Mouse (Mus musculus) myocyte (in vitro differentiated cells): ENCODE data around the gene Dlgap1. TPM values are rescaled to one million over a fixed set of nuclear protein-coding genes. Genes with fewer than 3 reads are reported as not detected.

Experiments used
- H3K27me3 ChIP-seq: one replicate; pipeline ENCODE4 v1.6.1; 2011; ENCODE audit not compliant: control insufficient read depth, insufficient read depth, insufficient read length
- H3K36me3 ChIP-seq: one replicate; pipeline ENCODE4 v1.6.1; 2011; ENCODE audit not compliant: control insufficient read depth, insufficient read depth
- H3K4me2 ChIP-seq: one replicate; pipeline ENCODE4 v1.6.1; 2011; ENCODE audit warnings: low read depth, control low read depth
- H3K4me3 ChIP-seq: one replicate; pipeline ENCODE4 v1.5.1; 2011; ENCODE audit warnings: mild to moderate bottlenecking, control low read depth, moderate library complexity
- H3K79me2 ChIP-seq: one replicate; pipeline ENCODE4 v1.6.1; 2011; ENCODE audit not compliant: control insufficient read depth, insufficient read depth
- H3ac ChIP-seq: one replicate; pipeline ENCODE4 v1.6.1; 2011; ENCODE audit not compliant: control insufficient read depth, insufficient read length
- CEBPB ChIP-seq: IDR thresholded peaks from 2 replicates; pipeline ENCODE4 v1.6.1; 2011; ENCODE audit warnings: mild to moderate bottlenecking, moderate library complexity; ENCODE audit not compliant: poor library complexity, insufficient read depth, severe bottlenecking
- E2F4 ChIP-seq: IDR thresholded peaks from one replicate; pipeline ENCODE4 v1.6.1; 2011; ENCODE audit warnings: mild to moderate bottlenecking, control low read depth, moderate library complexity; ENCODE audit not compliant: insufficient read depth
- MAX ChIP-seq: IDR thresholded peaks from one replicate; pipeline ENCODE4 v1.6.1; 2011; ENCODE audit warnings: low read depth, mild to moderate bottlenecking, control low read depth
- MYOD1 ChIP-seq, 3 experiments: IDR thresholded peaks; one replicate each; pipeline ENCODE4 v1.6.1; 2011; ENCODE audit warnings: control low read depth in 2 of 3, low read depth in 2 of 3, mild to moderate bottlenecking in 2 of 3, moderate library complexity in 1 of 3; ENCODE audit not compliant: insufficient read length in 2 of 3, control insufficient read depth in 1 of 3
- MYOG ChIP-seq, 3 experiments: IDR thresholded peaks; one replicate each; pipeline ENCODE4 v1.6.1; 2011; ENCODE audit warnings: control low read depth in 2 of 3, low read depth in 2 of 3, mild to moderate bottlenecking in 2 of 3; ENCODE audit not compliant: insufficient read length in 2 of 3, control insufficient read depth in 1 of 3, insufficient read depth in 1 of 3
- POLR2A ChIP-seq: IDR thresholded peaks from one replicate; pipeline ENCODE4 v1.6.1; 2011; ENCODE audit warnings: low read depth, mild to moderate bottlenecking, control low read depth, moderate library complexity; ENCODE audit not compliant: insufficient read length
- POLR2AphosphoS2 ChIP-seq: IDR thresholded peaks from one replicate; pipeline ENCODE4 v1.6.1; 2011; ENCODE audit warnings: low read depth, control low read depth; ENCODE audit not compliant: insufficient read length
- REST ChIP-seq: IDR thresholded peaks from one replicate; pipeline ENCODE4 v1.6.1; 2011; ENCODE audit warnings: mild to moderate bottlenecking, control low read depth, moderate library complexity; ENCODE audit not compliant: insufficient read depth, insufficient read length
- SRF ChIP-seq: IDR thresholded peaks from one replicate; pipeline ENCODE4 v1.6.1; 2011; ENCODE audit warnings: low read depth; ENCODE audit not compliant: control insufficient read depth, insufficient read length
- TCF12 ChIP-seq: IDR thresholded peaks from one replicate; pipeline ENCODE4 v1.6.1; 2011; ENCODE audit warnings: mild to moderate bottlenecking, control low read depth; ENCODE audit not compliant: poor library complexity, insufficient read depth, severe bottlenecking
- TCF3 ChIP-seq: IDR thresholded peaks from one replicate; pipeline ENCODE4 v1.6.1; 2011; ENCODE audit warnings: low read depth, control low read depth; ENCODE audit not compliant: insufficient read length
- USF1 ChIP-seq: IDR thresholded peaks from one replicate; pipeline ENCODE4 v1.6.1; 2011; ENCODE audit warnings: low read depth, mild to moderate bottlenecking, control low read depth, moderate library complexity
- polyA plus RNA-seq: library from polyadenylated mRNA; unstranded; fragments of >200 nt; fragmentation: generic; extraction: Trizol; gene quantifications from one replicate; pipeline ENCODE4 v1.2.1, GENCODE M21; 2012; ENCODE audit warnings: missing spikeins

The Dlgap1 gene
- polyA plus RNA-seq, 1 experiment, result 0.31 TPM

GRCm38 (mm10) chr17:70633181-70633944 lies 664.5 kb downstream of the Dlgap1 start:
- no peak overlapping the region for H3K4me2 ChIP-seq
- H3K79me2 ChIP-seq, result no peaks in the 10 kb centered on the region
- H3ac ChIP-seq, result no peak overlapping the region
- no peak overlapping the region for H3K4me3 ChIP-seq
- TF ChIP-seq CEBPB, result no peak
- TF ChIP-seq TCF12, result no peak
- TF ChIP-seq POLR2A, result no peak
- no peak for TF ChIP-seq SRF
- no peak for TF ChIP-seq MYOG (IDR thresholded peaks at IDR 0.05; ENCODE audit: control insufficient read depth in 1 of 3, insufficient read depth in 1 of 3, insufficient read length in 2 of 3, low read depth in 2 of 3)
- no peak for TF ChIP-seq MYOD1 (IDR thresholded peaks at IDR 0.05; ENCODE audit: control insufficient read depth in 1 of 3, insufficient read length in 2 of 3, low read depth in 2 of 3)
- TF ChIP-seq MAX, result no peak
- TF ChIP-seq POLR2AphosphoS2, result no peak
- TF ChIP-seq REST, result no peak
- TF ChIP-seq E2F4, result no peak
- no peak for TF ChIP-seq TCF3
- no peak for TF ChIP-seq USF1
- H3K27me3 ChIP-seq, result no peaks in the 10 kb centered on the region
- H3K36me3 ChIP-seq, result no peaks in the 10 kb centered on the region

DNA sequence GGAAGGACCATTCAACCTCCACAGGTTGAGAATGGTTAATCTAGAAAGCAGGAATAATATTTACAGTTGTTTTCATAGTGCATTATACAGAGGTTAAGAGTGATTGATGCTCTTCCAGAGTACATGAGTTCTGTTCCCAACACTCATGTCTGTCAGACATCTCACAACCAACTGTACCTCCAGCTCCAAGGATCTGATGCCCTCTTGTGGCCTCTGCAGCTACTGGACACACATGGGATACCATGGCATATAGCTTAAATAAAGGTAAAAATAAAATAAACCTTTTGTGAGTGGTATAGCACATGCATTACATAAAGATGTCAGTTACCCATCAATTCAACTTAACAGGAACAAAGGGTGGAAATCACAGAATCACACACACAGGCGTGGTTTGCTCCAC lies 674.3 kb downstream of the Dlgap1 start:
- Histone ChIP-seq H3K4me2 (no peak overlapping the region), H3K79me2 (no peaks in the 10 kb centered on the region), H3K4me3 (no peak overlapping the region), H3ac (no peak overlapping the region), H3K27me3 (no peaks in the 10 kb centered on the region), H3K36me3 (no peaks in the 10 kb centered on the region)
- TF ChIP-seq MYOG (IDR thresholded peaks at IDR 0.05; ENCODE audit: control insufficient read depth in 1 of 3, insufficient read depth in 1 of 3, insufficient read length in 2 of 3, low read depth in 2 of 3) (no peak), USF1 (no peak), TCF12 (no peak), MYOD1 (IDR thresholded peaks at IDR 0.05; ENCODE audit: control insufficient read depth in 1 of 3, insufficient read length in 2 of 3, low read depth in 2 of 3) (no peak), POLR2AphosphoS2 (no peak), SRF (no peak)

- no peaks in the 10 kb centered on the region for H3K27me3 ChIP-seq
- H3K36me3 ChIP-seq, result no peaks in the 10 kb centered on the region
- no peak overlapping the region for H3ac ChIP-seq
- H3K79me2 ChIP-seq, result no peaks in the 10 kb centered on the region
- no peak overlapping the region for H3K4me3 ChIP-seq
- no peak overlapping the region for H3K4me2 ChIP-seq
- no peak for TF ChIP-seq USF1
- no peak for TF ChIP-seq CEBPB
- no peak for TF ChIP-seq SRF
- no peak for TF ChIP-seq POLR2A
These were observed 677.8 kb downstream of the Dlgap1 start for GRCm38 (mm10) chr17:70646641-70647040.

DNA sequence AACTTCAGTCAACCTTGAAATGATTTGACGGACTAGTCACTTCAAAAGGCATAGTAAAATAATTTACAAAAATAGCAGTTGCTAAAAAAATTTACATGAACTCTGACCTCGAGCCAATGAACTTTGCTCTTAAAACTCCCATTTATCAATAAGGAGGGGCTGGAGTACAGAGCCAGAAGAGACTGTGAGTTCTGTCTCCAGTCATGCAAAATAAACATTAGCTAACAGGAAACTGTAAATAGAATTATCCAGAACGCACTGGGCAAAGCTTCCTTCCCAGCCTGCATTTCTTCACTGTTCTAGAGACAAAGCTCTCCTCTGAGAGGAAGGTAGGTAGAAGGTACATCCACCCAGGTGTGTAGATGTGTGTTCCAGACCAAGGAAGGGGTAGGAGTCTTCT lies 692.5 kb downstream of the Dlgap1 start:
- TF ChIP-seq SRF, result no peak
- no peak for TF ChIP-seq POLR2A
- no peak for TF ChIP-seq MYOD1 (IDR thresholded peaks at IDR 0.05; ENCODE audit: control insufficient read depth in 1 of 3, insufficient read length in 2 of 3, low read depth in 2 of 3)
- TF ChIP-seq MYOG (IDR thresholded peaks at IDR 0.05; ENCODE audit: control insufficient read depth in 1 of 3, insufficient read depth in 1 of 3, insufficient read length in 2 of 3, low read depth in 2 of 3), result no peak
- TF ChIP-seq REST, result no peak
- no peak for TF ChIP-seq MAX
- no peak for TF ChIP-seq USF1
- no peak for TF ChIP-seq TCF3
- TF ChIP-seq E2F4, result no peak
- TF ChIP-seq POLR2AphosphoS2, result no peak
- TF ChIP-seq CEBPB, result no peak
- TF ChIP-seq TCF12, result no peak
- Histone ChIP-seq H3K4me2 (no peak overlapping the region), H3K79me2 (no peaks in the 10 kb centered on the region), H3K4me3 (no peak overlapping the region), H3K27me3 (no peaks in the 10 kb centered on the region), H3ac (no peak overlapping the region), H3K36me3 (no peaks in the 10 kb centered on the region)

- Histone ChIP-seq H3K27me3 (no peaks in the 10 kb centered on the region), H3K4me2 (no peak overlapping the region), H3K36me3 (no peaks in the 10 kb centered on the region), H3K4me3 (no peak overlapping the region), H3ac (no peak overlapping the region), H3K79me2 (no peaks in the 10 kb centered on the region)
- no peak for TF ChIP-seq CEBPB
- TF ChIP-seq MYOD1 (IDR thresholded peaks at IDR 0.05; ENCODE audit: control insufficient read depth in 1 of 3, insufficient read length in 2 of 3, low read depth in 2 of 3), result no peak
- no peak for TF ChIP-seq USF1
- no peak for TF ChIP-seq POLR2A
- no peak for TF ChIP-seq TCF12
These were observed 695.1 kb downstream of the Dlgap1 start for GRCm38 (mm10) chr17:70663992-70664391.
